Mouse (Mus musculus) adipocyte (in vitro differentiated cells): ENCODE measurements around the gene Prkch.

Experiments used
- DNase-seq: peaks from one replicate; pipeline ENCODE4 v3.0.0-alpha.2; 2016; ENCODE audit warnings: low spot score

The Prkch gene

GRCm38 (mm10) chr12:73802379-73803057 lies 217.9 kb downstream of the Prkch start:
- DNase-seq: no peak

GRCm38 (mm10) chr12:73803946-73804345 lies 219.3 kb downstream of the Prkch start:
- no peak for DNase-seq

GRCm38 (mm10) chr12:73805541-73805940 lies 220.9 kb downstream of the Prkch start:
- no peak for DNase-seq

GRCm38 (mm10) chr12:73806003-73806402 lies 221.4 kb downstream of the Prkch start:
- no peak for DNase-seq

GRCm38 (mm10) chr12:73807228-73807627 lies 222.6 kb downstream of the Prkch start:
- peak; percentile 82 for DNase-seq

GRCm38 (mm10) chr12:73810041-73810795 lies 225.6 kb downstream of the Prkch start:
- peak; percentile 82 for DNase-seq

GRCm38 (mm10) chr12:73810903-73811302 lies 226.3 kb downstream of the Prkch start:
- DNase-seq: no peak

- DNase-seq: no peak
Measured at GRCm38 (mm10) chr12:73812198-73812597, 227.6 kb downstream of the Prkch start.

- DNase-seq: peak; percentile 51
Measured at GRCm38 (mm10) chr12:73813016-73813900, 228.7 kb downstream of the Prkch start.

- no peak for DNase-seq
Measured at GRCm38 (mm10) chr12:73814056-73814735, 229.6 kb downstream of the Prkch start.

- DNase-seq: no peak
Measured at GRCm38 (mm10) chr12:73814897-73815296, 230.3 kb downstream of the Prkch start.

GRCm38 (mm10) chr12:73815463-73815862 lies 230.9 kb downstream of the Prkch start:
- DNase-seq: peak; percentile 56

GRCm38 (mm10) chr12:73815892-73816291 lies 231.3 kb downstream of the Prkch start:
- no peak for DNase-seq

- no peak for DNase-seq
Measured at GRCm38 (mm10) chr12:73816866-73817265, 232.3 kb downstream of the Prkch start.

- no peak for DNase-seq
Measured at GRCm38 (mm10) chr12:73818801-73819200, 234.2 kb downstream of the Prkch start.

- no peak for DNase-seq
Measured at GRCm38 (mm10) chr12:73821176-73821575, 236.6 kb downstream of the Prkch start.

- no peak for DNase-seq
Measured at GRCm38 (mm10) chr12:73822331-73822730, 237.7 kb downstream of the Prkch start.

- DNase-seq: no peak
Measured at GRCm38 (mm10) chr12:73824828-73825227, 240.2 kb downstream of the Prkch start.
